Mouse (Mus musculus) E14TG2a.4 (cell line): ENCODE data around the gene Olfr31.

Experiments
- CTCF ChIP-seq: conservative IDR thresholded peaks from 2 replicates; pipeline ENCODE4 v1.5.1; 2014; ENCODE audit warnings: low read length
- NANOG ChIP-seq: IDR thresholded peaks from 2 replicates; pipeline ENCODE4 v1.6.1; 2014; ENCODE audit warnings: borderline replicate concordance, low read length, mixed read lengths

- TF ChIP-seq NANOG (no peak), CTCF (no peak)
Observed at GRCm38 (mm10) chr14:14351721-14352590, 29.3 kb downstream of the Olfr31 start.
